Mouse (Mus musculus) limb, embryonic 15.5 days (tissue): ENCODE measurements around the gene Itga9. TPM values are rescaled to one million over a fixed set of nuclear protein-coding genes. Genes with fewer than 3 reads are reported as not detected.

Experiments
- ATAC-seq: fragments of 200-750 bp; cut with Nextera tagmentation; 2 replicates; pipeline ENCODE4 v1.8.0; 2017; ENCODE audit warnings: low read depth, moderate TSS enrichment; ENCODE audit not compliant: insufficient number of reproducible peaks, low FRiP score, low TSS enrichment
- H3K27ac ChIP-seq: fragments of 300-500 bp; sonication (generic); 2 replicates; pipeline ENCODE4 v1.5.1; 2015; ENCODE audit warnings: moderate library complexity, mild to moderate bottlenecking, inconsistent platforms
- H3K27me3 ChIP-seq: fragments of 300-500 bp; sonication (generic); 2 replicates; pipeline ENCODE4 v1.6.1; 2015; ENCODE audit warnings: inconsistent platforms
- H3K36me3 ChIP-seq: fragments of 300-500 bp; sonication (generic); 2 replicates; pipeline ENCODE4 v1.6.1; 2015; ENCODE audit warnings: inconsistent platforms
- H3K4me1 ChIP-seq: fragments of 300-500 bp; sonication (generic); 2 replicates; pipeline ENCODE4 v1.6.1; 2015; ENCODE audit warnings: inconsistent platforms
- H3K4me2 ChIP-seq: fragments of 300-500 bp; sonication (generic); 2 replicates; pipeline ENCODE4 v1.6.1; 2015; ENCODE audit warnings: mild to moderate bottlenecking, inconsistent platforms
- H3K4me3 ChIP-seq: fragments of 300-500 bp; sonication (generic); 2 replicates; pipeline ENCODE4 v1.5.1; 2015; ENCODE audit warnings: mild to moderate bottlenecking, inconsistent platforms
- H3K9ac ChIP-seq: fragments of 300-500 bp; sonication (generic); 2 replicates; pipeline ENCODE4 v1.6.1; 2015; ENCODE audit warnings: inconsistent platforms
- H3K9me3 ChIP-seq: fragments of 300-500 bp; sonication (generic); 2 replicates; pipeline ENCODE4 v1.6.1; 2016; ENCODE audit warnings: inconsistent platforms
- WGBS: fragments of 180-500 bp; shearing (Covaris S2); methylation state at CpG from one replicate; pipeline ENCODE4 v1.1.7; 2015; 5-methylcytosine and 5-hydroxymethylcytosine counted together
- polyA plus RNA-seq: library from polyadenylated mRNA; unstranded; fragments of >200 nt; fragmentation: Nextera tagmentation; extraction: Ambion mirVana; gene quantifications from 2 replicates; pipeline ENCODE4 v1.2.1, GENCODE M21; 2015

The Itga9 gene
- polyA plus RNA-seq, 1 experiment from 2014 or later = 9.9 TPM

DNA sequence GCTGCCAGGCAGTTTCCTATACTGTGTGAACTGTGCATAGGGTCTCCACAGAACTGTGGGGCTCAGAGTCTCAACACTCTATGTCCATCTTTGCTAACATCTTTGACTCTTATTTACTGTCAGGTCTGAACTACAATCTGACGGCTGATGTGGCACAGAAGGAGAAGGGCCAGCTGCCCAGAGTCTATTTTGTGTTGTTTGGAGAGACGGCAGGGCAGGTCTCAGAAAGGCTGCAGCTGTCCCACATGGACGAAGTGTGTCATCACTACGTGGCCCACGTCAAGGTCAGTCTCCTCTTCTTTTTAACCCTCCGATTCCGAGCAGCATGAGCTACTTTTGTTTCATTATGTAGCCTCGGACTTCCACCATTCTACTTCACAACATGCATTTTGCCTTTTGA lies 91.7 kb downstream of the Itga9 start:
- H3K9me3 ChIP-seq = no peaks in the 10 kb centered on the region
- no peak overlapping the region for H3K9ac ChIP-seq
- WGBS = 84% methylated on average over 8 of the region's 8 CpGs
- no peak overlapping the region for H3K4me3 ChIP-seq
- peaks cover 10% of the 10 kb centered on the region; the same call in 1 of the 2 replicates for H3K36me3 ChIP-seq
- H3K4me2 ChIP-seq = no peak overlapping the region
- H3K4me1 ChIP-seq = peaks cover 41% of the 10 kb centered on the region
- H3K27me3 ChIP-seq = no peaks in the 10 kb centered on the region
- ATAC-seq = no peak
- H3K27ac ChIP-seq = no peak overlapping the region

- H3K4me3 ChIP-seq = no peak overlapping the region
- H3K36me3 ChIP-seq = peaks cover 10% of the 10 kb centered on the region; the same call in 1 of the 2 replicates
- H3K27ac ChIP-seq = no peak overlapping the region
- H3K9ac ChIP-seq = no peak overlapping the region
- WGBS = 73% methylated on average over 4 of the region's 4 CpGs
- ATAC-seq = peak; percentile 36; the same call in 1 of the 2 replicates
- H3K4me2 ChIP-seq = no peak overlapping the region
- peaks cover 27% of the 10 kb centered on the region for H3K4me1 ChIP-seq
- no peaks in the 10 kb centered on the region for H3K27me3 ChIP-seq
- no peaks in the 10 kb centered on the region for H3K9me3 ChIP-seq
Observed at GRCm38 (mm10) chr9:118699716-118700115, 93.2 kb downstream of the Itga9 start.

GRCm38 (mm10) chr9:118700889-118701288 lies 94.4 kb downstream of the Itga9 start:
- Histone ChIP-seq H3K4me1 (peaks cover 23% of the 10 kb centered on the region), H3K4me3 (no peak overlapping the region), H3K4me2 (no peak overlapping the region), H3K36me3 (peaks cover 10% of the 10 kb centered on the region; the same call in 1 of the 2 replicates), H3K27ac (no peak overlapping the region), H3K9me3 (no peaks in the 10 kb centered on the region), H3K9ac (no peak overlapping the region), H3K27me3 (no peaks in the 10 kb centered on the region)
- no peak for ATAC-seq
- 33% methylated on average over 12 of the region's 12 CpGs for WGBS

- no peak overlapping the region for H3K4me2 ChIP-seq
- H3K9me3 ChIP-seq = no peaks in the 10 kb centered on the region
- 87% methylated on average over 2 of the region's 2 CpGs for WGBS
- no peak for ATAC-seq
- H3K27ac ChIP-seq = no peak overlapping the region
- H3K4me1 ChIP-seq = peaks cover 29% of the 10 kb centered on the region
- no peak overlapping the region for H3K4me3 ChIP-seq
- H3K36me3 ChIP-seq = peaks cover 8% of the 10 kb centered on the region; the same call in 1 of the 2 replicates
- H3K27me3 ChIP-seq = no peaks in the 10 kb centered on the region
- no peak overlapping the region for H3K9ac ChIP-seq
Observed at GRCm38 (mm10) chr9:118701791-118702190, 95.3 kb downstream of the Itga9 start.

DNA sequence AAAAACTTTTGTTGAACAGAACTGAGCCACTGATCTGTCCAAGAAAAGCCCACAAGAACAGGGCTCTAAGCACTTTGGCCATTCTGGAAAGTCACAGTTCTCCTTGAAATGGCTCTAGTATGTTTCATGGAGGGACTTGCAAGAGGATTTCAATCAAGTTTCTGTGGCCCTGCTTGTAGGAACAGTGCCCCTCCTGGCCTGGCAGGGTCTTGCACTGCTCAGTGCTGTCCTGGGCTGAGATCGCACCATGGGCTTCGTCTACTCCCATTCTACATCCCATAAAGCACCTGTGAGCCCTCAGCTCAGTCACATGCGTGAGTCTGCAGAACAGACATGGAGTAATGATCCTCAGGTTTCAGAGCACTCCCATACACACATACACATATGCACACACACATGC lies 96.7 kb downstream of the Itga9 start:
- Histone ChIP-seq H3K4me3 (no peak overlapping the region), H3K9me3 (no peaks in the 10 kb centered on the region), H3K27me3 (no peaks in the 10 kb centered on the region), H3K9ac (no peak overlapping the region), H3K4me1 (peaks cover 29% of the 10 kb centered on the region), H3K27ac (no peak overlapping the region), H3K36me3 (peaks cover 8% of the 10 kb centered on the region; the same call in 1 of the 2 replicates), H3K4me2 (no peak overlapping the region)
- WGBS = 91% methylated on average over 3 of the region's 3 CpGs
- ATAC-seq = no peak

- no peak overlapping the region for H3K9ac ChIP-seq
- H3K27ac ChIP-seq = no peak overlapping the region; the same call in 1 of the 2 replicates
- H3K27me3 ChIP-seq = no peaks in the 10 kb centered on the region
- H3K9me3 ChIP-seq = no peaks in the 10 kb centered on the region
- H3K4me2 ChIP-seq = no peak overlapping the region
- ATAC-seq = no peak
- 62% methylated on average over 14 of the region's 14 CpGs for WGBS
- peaks cover 26% of the 10 kb centered on the region for H3K4me1 ChIP-seq
- H3K4me3 ChIP-seq = no peak overlapping the region
- 0 out of 2 replicates have a peak, but pooled peaks cover 3% of the 10 kb centered on the region for H3K36me3 ChIP-seq
Observed at GRCm38 (mm10) chr9:118705381-118706074, 99.0 kb downstream of the Itga9 start.

- Histone ChIP-seq H3K9me3 (no peaks in the 10 kb centered on the region), H3K36me3 (0 out of 2 replicates have a peak, but pooled peaks cover 3% of the 10 kb centered on the region), H3K27me3 (no peaks in the 10 kb centered on the region), H3K27ac (no peak overlapping the region; the same call in 1 of the 2 replicates), H3K4me1 (peaks cover 18% of the 10 kb centered on the region), H3K9ac (no peak overlapping the region), H3K4me2 (no peak overlapping the region), H3K4me3 (no peak overlapping the region)
- ATAC-seq = no peak
- 41% methylated on average over 18 of the region's 18 CpGs for WGBS
Observed at GRCm38 (mm10) chr9:118706176-118706975, 99.9 kb downstream of the Itga9 start.

DNA sequence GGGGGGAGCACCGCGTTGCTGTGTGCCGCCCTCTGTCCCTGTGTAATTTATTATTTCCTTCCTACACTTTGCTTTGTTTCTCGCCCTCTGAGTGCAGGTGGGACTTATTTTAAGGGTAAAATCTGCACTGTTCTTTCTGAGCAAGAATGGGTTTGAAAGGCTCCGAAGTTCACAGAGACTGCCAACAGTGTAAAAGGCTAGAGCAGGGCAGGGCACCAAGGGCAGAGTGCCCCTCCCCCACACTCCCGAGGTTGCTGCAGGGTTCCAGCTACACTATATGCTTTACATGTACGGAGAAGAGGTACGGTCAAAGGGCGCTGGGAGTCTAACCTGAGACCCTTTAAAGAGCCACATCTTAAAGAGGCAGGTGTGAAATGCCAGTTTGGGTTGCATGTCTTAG lies 104.1 kb downstream of the Itga9 start:
- H3K27me3 ChIP-seq = no peaks in the 10 kb centered on the region
- ATAC-seq = no peak
- WGBS = 53% methylated on average over 9 of the region's 9 CpGs
- no peak overlapping the region for H3K9ac ChIP-seq
- H3K9me3 ChIP-seq = no peaks in the 10 kb centered on the region
- H3K4me2 ChIP-seq = no peak overlapping the region
- no peak overlapping the region for H3K27ac ChIP-seq
- H3K36me3 ChIP-seq = 0 out of 2 replicates have a peak, but pooled peaks cover 7% of the 10 kb centered on the region
- no peak overlapping the region for H3K4me3 ChIP-seq
- peaks cover 17% of the 10 kb centered on the region for H3K4me1 ChIP-seq

DNA sequence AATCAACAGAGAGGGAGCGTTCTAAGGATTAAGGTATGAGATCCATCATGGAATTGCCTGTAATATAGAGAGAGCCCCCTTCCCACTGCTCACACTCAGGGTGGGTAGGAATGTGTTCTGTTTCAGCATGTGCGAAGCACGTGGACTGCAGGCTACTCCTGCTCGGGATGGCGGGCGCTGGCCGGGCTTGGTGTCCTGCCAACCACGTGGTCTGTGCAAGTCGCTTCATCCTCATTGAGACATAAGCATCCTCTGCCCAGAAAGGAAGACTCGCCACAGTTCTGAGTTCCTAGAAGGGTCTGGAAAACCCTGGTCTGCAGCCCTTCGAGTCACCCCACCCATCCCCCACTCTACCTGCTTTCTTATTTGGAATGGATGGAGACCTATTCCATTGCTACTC lies 105.3 kb downstream of the Itga9 start:
- H3K9ac ChIP-seq = no peak overlapping the region
- H3K27me3 ChIP-seq = no peaks in the 10 kb centered on the region
- no peak overlapping the region for H3K27ac ChIP-seq
- WGBS = 68% methylated on average over 11 of the region's 11 CpGs
- H3K9me3 ChIP-seq = no peaks in the 10 kb centered on the region
- H3K36me3 ChIP-seq = 0 out of 2 replicates have a peak, but pooled peaks cover 7% of the 10 kb centered on the region
- no peak overlapping the region for H3K4me3 ChIP-seq
- ATAC-seq = no peak
- no peak overlapping the region for H3K4me2 ChIP-seq
- H3K4me1 ChIP-seq = peaks cover 11% of the 10 kb centered on the region

- 76% methylated on average over 8 of the region's 8 CpGs for WGBS
- no peak overlapping the region for H3K4me3 ChIP-seq
- no peak overlapping the region for H3K4me2 ChIP-seq
- no peak overlapping the region for H3K27ac ChIP-seq
- ATAC-seq = no peak
- H3K27me3 ChIP-seq = no peaks in the 10 kb centered on the region
- H3K9ac ChIP-seq = no peak overlapping the region
- peaks cover 21% of the 10 kb centered on the region; the same call in 1 of the 2 replicates for H3K4me1 ChIP-seq
- no peaks in the 10 kb centered on the region for H3K9me3 ChIP-seq
- H3K36me3 ChIP-seq = 0 out of 2 replicates have a peak, but pooled peaks cover 4% of the 10 kb centered on the region
Observed at GRCm38 (mm10) chr9:118713515-118713914, 107.0 kb downstream of the Itga9 start.

- WGBS = 81% methylated on average over 5 of the region's 5 CpGs
- Histone ChIP-seq H3K9me3 (no peaks in the 10 kb centered on the region), H3K36me3 (0 out of 2 replicates have a peak, but pooled peaks cover 4% of the 10 kb centered on the region), H3K27ac (no peak overlapping the region), H3K4me3 (no peak overlapping the region), H3K27me3 (no peaks in the 10 kb centered on the region), H3K4me2 (no peak overlapping the region), H3K9ac (no peak overlapping the region), H3K4me1 (peaks cover 23% of the 10 kb centered on the region; the same call in 1 of the 2 replicates)
- ATAC-seq = no peak
Observed at GRCm38 (mm10) chr9:118714536-118714935, 108.0 kb downstream of the Itga9 start.
